Mouse (Mus musculus) lung, postnatal 10 days (tissue): ENCODE measurements around the gene Ralgapb.
A peak's percentile ranks its signal among the peaks of the same experiment; 100 is the strongest.

Experiments
- DNase-seq: peaks from one replicate; pipeline ENCODE4 v3.0.0; 2021

Ralgapb gene

DNA sequence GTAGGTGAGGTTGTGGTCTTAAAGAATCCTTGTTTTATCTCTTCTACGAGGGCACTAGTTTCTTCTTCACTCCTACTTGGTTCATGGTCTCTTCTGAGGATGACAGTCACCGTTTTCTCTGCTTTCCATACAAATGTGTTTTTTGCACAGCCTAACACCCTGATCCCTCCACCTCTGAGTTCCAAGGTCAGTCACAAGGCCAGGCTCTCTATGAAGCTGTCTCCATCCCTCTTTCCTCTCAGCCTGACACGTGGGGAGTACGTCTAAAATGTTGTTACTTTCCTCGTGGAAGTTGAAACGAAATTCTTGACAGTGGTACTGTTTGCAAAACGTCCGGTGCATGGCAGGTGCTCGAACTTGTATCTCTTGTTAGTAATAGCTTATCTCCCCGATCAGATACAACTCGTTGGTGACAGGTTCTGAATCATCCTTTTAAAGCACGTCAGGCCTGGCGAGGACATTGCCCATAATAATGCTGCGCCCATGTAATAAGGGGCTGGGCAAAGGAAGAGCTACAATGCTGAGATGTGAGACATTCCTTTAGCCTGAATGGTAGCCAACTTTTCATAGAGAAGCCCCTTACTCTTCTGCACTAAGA is 552 bp upstream of the Ralgapb start:
- no peak for DNase-seq

DNA sequence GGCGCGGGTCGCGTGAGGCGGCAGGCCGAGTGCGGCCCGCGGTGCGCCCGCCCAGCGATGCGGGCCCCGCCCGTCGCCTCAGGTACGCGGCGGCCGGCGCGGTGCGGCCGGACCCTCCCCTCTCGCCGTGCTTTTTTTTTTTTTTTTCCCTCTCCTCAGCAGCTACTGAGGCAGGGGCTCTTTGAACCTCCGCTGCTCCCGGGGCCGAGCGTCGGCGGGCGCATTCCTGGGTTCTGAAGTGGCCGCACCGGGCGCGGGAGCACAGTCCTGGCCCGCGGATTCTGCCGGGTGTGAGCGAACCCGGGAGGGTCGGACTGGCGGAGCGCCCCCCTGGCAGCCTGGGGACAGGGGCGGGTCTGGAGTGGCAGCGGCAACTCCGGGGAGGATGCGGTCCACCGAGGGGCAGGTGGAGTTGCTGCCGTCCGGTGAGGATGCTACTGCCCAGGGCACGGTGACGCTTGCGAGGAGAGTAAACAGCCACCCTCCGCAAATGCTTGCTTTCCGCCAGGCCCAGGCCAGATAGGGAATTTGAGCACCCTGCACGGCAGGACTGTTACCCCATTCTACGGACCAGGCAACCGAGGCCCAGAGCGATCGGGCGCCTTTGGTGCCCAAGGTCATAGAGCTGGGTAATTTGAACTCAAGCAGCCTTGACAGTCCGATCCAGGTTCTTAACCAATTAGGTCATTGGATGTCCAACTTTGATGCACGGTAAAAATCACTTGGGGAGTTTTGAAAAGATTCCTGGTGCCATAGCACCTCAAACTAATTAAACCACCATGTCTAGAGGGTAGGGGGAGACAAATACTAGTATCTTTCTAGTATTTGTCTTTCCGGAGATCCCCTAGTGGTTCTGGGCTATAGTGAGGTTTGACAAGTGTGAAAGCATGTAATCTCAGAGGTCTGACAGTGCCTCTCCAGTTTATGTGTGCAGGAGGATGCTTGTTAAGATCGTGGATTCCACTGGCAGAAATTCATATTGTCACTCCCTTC is 670 bp downstream of the Ralgapb start:
- peak; percentile 46 for DNase-seq

DNA sequence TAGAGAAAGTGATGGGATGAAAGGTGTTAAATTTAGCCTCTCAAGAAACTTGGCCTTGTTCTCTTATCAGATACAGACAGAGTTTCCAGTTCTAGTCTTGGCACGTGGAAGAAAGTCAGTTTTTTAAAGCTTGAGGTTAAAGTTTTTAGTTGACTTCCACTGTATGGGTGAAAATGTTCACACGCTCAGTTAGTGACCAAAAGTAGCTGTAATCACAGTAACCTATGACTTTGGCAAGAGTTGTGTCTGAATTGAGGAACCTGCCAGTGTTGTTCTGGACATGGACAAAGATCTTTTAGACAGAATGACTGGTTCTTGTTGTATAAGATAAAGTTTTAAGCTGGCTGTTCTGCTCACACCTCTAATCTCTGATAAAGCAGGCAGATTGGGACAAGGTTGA is 3.6 kb downstream of the Ralgapb start:
- DNase-seq: no peak

DNA sequence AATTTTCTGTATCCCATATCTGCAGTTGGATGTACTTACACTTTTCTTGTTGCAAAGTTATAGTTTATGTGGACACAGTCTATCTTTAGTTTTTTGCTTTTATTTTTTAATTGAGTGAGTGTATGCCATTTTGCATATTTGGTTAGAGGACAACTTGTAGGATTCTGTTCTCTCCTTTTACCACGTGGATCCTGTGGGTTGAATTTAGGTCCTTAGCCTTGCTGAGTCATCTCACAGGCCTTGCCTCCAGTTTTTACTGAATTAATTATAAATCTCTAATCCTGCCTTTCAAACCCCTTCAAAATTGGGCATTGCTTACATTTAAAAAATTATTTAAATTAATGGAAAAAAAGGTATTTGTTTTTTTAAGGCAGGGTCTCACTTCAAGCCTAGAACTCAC is 6.2 kb downstream of the Ralgapb start:
- no peak for DNase-seq

DNA sequence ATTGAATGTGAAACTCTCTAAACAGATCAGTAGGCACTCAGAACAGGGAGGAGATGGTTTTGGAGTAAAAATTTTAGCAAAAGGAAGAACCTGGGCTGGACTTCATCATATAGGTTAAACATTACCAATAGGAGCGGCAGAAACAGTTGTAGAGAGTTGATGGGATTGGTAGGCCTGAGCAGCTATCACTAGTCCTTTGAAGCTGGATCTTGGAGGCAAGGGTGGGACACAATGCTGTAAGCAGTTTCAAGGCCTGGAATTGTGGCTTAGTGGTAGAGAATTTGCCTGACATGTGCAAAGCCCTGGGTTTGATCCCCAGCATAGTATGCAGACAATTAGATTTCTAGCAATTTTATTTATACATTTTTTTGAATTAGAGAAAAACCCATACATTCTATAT is 9.0 kb downstream of the Ralgapb start:
- DNase-seq: no peak

DNA sequence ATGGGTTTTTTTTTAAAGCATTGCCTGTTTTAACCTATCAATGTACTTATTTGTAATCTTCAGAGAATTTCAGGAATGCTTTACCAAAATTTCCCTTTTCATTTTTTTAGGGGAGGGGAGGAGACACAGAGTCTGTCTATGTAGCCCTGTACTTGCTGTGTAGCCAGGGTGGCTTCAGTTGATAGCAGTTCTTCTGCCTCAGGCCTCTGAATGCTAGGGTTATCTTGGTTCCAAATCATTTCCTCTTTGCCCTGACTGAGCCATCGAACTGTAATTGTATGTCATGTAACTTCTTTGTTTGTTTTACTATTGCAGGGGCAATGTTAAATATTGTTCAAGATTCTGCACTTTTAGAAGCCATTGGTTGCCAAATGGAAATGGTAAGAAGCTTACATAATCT is 36.2 kb downstream of the Ralgapb start:
- DNase-seq: no peak

DNA sequence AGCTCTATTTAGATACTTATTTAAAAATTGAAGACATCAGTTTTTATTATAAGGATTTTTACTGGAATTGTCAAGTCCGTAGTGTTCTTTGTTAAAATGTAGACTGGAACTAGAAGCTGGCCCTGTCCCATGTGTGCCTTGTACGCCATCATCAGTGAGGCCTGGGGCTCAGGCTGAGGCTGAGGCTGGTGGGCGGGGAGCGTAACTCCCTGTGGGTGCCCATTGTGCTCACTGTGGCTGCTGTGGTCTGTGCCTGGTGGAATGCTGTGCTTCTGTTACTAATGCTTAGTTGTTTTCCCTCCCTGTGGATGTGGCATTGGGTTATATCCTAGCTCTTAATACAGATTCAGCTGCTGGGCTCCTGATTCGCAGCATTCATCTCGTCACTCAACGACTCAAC is 40.2 kb downstream of the Ralgapb start:
- no peak for DNase-seq

DNA sequence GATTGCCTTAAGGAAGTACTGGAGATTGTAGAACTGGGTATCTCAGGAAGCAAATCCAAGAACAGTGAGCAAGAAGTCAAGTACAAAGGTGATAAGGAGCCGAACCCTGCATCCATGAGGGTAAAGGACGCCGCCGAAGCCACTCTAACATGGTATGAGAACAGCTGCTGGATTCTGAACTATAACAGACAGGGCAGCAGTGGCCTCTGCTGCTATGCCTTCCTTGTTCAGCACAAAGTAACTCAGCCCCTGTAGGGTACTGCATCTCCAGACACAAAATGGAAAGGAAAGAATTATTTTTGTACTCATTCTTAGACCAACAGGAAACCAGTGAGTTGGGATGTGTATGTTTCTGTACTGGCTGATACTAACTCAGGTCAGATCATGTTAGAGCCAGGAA is 46.8 kb downstream of the Ralgapb start:
- DNase-seq: no peak

DNA sequence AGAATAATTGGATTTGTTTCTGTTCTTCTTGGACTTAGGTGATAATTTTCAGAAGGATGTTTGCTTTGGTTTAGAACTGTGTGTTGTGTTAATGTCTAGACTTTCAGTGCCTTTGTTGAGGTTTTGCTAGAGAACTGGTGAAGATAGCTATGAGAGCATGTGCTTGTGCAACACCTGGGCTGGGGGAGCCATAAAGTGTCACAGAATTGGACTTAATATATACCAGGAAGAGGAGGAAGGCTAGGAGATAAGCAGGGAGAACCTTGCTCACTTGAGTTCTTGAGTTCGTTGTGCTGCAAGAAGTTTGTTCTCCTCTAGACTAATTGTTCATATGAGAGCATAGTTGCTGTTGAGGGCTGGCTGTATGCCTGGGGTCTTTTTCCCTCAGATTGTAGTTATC is 48.0 kb downstream of the Ralgapb start:
- DNase-seq: no peak

DNA sequence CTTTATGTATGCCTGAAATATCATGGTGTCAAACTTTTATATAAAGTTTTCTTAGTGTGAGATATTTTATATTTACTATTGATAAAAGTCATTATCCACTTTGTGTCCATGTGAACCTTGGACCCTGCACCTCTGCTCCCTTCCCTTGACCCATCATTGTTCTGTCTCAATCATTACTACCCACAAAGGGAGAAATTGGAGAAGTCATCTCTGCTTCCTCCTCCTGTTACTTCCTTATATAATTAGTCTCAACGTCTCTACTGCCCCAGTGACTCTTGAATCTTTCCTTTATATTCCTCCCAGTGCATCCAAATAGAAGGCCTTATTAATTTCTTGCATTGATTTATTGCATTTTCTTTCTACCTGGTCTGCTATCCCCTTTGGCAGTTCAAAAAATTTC is 52.8 kb downstream of the Ralgapb start:
- DNase-seq: no peak

DNA sequence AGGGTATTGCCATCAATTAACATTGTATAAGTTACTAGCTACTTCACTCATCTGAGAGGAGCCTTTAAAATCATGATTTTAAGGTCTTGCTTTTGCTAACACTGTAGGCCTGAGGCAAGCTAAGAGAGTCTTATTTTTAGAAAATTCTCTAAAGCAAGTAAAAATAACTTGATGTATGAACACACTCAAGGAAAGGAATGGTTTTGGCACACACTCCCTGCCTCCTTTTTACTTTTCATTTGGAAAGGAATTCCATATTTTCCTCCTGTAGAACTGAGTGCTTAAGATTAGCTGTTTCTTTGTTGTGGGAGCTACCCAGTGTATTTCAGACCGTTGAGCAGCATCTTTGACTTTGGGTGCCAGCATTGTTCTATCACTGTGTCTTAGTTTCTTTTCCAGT is 64.5 kb downstream of the Ralgapb start:
- DNase-seq: no peak

DNA sequence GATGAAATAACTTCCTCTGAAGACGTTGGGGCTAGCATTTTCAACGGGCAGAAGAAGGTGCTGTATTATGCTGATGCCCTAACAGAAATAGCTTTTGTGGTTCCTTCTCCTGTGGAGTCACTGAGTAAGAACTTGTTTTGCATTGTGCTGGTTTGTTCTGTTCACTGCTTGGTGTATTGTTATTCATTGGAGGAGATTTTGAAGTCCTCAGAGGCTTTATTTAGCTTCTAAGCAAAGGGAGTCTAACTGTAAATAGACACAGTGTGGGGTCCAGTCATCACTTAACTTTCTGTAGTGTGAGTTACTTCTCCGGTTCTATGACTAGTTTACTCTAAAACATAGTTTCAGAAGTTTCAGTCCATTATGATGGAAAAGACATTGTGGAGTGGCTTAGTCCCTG is 68.0 kb downstream of the Ralgapb start:
- DNase-seq: no peak

DNA sequence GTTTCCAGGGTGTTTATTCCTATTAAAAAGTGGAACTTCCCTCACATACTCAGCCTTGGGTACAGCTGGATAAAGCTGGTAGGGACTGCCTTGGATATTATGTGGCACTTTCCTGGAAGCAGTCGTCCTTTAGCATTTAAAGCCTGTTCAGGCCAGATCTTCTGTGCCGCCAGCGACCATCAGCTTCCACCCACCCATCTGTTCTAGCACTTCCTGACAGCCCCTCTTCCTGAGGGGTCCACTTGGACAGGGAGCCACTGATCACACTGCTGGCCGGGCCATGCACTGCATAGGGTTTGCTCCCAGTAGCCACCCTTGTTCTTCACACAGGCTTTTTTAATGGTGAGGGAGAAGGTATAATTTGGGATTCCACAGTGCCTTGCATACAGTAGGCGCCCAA is 88.8 kb downstream of the Ralgapb start:
- no peak for DNase-seq

DNA sequence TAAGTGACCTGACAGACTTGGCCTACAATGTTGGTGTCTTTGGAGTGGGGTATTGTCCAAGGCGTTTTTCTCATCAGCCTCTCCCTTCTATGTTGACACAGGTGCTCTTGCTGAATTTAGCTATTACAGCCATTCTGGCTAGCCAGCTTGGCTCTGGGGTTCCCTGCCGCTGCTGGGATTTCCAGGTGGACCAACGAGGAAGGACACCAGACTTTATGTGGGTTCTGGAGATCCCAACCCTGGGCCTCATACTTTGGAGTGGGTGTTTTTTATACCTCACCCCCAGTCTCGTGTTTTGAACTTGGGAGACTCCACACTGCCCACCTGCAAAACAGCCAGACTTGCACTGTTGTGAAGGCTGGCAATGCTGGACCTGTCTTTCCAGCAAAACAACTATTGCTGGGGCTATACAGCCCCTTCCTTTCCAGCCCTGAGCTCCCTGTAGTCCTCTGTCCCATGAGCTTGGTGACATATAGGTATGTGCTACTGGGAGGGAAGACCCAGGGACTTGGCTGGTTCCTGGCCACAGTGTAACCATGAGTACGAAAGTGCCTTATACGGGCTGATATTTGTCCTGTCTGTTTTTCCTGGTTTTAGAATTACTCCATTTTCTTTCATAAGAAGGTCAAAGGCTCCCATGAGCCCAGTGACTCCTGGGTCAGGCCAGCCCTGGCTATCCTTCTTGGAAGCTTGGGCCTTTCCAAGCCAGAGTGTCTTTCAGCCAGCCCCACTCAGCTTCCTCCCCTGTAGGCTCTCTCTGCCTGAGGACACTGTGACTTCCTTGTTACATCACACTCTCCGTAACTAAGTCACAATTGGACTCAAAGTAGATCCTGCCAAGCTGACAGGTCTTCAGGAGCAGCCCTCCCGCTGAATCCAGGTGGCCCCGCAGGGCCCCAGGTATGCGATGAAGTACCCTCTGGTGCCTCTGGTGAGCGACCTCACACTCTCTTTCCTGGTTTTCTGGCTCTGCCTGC is 92.5 kb downstream of the Ralgapb start, which contains the start of gene Adig:
Adig (plus strand) TSS at position 777 of the 977 bp plus-strand sequence.
- no peak for DNase-seq

DNA sequence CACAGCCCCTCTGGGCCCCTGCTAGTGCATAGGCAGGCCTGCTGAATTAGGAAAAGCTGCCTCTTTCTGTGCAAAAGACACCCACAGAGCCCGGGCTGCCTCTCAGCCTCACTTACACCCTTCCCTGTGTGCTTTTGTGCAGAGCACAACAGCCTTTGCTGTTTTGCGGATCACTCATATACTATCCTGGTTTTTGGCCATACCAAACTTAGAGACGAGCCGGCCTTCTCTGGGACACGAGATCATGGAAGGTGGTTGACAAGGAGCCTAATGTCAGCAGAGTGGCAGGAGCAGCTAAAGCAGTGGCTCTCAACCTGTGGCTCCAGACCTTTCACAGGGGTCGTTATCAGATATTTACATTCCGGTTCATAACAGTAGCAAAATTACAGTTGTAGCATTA is 93.6 kb downstream of the Ralgapb start:
- no peak for DNase-seq

DNA sequence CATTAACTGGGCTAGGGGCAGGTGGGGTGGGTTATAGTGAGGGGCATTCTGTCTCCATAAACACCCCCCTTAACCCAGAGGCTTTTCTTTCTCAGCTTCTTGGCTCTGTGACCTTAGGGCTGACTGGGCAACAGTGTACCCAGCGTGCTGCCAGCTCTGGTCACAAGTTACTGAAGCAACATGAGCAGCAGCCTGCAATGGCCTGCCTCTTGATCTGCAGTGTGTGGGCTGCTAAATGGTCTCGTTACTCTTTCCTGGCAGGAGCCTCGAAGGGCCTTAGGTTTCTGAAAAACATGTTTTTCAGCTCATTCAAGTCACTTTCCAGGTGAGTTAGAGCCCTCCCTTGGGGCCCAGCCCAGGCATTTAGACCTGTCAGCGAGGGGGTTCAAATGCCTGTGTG is 94.0 kb downstream of the Ralgapb start:
- no peak for DNase-seq

DNA sequence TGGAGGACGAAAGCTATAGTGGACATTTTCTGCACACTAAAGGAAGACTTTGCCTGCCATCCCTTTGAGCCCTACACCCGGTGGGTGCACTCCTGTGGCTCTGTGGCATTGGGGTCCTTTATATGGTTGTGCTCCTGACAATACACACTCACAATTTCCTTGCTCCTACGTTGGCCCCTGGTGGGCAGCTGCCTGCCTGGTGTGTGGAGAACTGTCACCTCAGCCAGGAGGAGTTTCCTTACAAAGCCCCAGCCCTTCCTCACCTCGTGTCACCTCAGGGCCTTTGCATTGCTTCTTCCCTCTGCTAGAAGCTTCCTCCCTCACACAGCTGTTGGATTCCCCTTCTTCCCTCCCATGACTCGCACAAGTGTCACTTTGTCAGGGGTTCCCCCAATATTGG is 96.8 kb downstream of the Ralgapb start:
- no peak for DNase-seq

DNA sequence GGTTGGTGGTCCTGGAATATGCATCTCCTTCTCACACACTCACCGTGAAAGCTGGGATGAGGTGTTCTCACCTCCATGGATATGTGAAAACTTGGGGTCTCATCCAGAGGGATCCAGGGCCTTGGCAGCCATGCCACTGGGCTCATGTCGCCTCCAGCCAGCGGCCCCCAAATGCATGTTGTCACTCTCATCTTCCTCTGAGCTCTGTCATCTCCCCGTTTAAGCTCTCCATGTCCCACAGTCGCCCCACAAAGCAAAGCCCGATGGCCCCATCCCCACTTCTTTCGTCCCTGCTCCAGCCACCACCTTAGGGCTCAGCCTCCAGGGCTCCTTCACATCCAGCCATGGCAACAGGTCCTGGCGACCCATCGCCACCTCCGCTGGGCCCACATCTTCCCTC is 97.4 kb downstream of the Ralgapb start:
- DNase-seq: no peak

DNA sequence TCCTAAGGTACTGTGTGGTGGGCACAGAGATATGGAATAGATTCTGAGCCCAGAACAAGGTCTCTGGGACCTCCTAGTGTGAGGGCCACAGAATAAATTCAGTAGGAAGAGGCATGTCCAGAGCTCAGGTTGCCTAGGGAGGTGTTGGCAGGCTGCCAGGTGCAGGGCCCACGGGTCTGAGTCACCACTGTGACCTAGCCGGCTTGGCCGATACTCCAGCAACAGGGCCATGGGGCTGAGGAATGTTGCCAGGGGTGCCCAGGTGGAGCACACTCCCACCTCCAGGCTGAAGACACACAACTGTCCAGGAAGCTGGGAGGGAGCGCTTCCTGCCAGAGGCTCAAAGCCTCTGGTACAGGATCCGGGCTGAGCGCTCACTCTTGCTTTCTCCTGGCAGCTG is 101.0 kb downstream of the Ralgapb start:
- peak; percentile 63 for DNase-seq

DNA sequence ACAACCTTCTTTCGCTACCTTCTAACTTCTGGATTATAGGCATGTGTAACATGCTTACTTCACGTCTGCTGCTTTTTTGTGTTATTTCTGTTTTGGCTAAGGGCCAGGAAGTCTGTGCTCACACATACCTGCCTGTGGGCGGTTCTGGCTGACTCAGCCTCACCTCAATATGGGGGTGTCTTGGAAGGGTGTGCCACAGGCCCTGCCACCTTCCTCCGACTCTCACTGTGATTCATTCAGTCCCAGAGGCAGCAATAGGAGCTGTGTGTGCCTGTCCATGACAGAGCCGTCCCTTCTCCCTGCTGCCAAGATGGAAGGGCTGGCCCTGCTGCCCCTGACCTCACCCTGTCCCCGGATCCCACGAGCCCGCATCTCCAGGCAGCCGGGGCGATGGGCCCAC is 102.9 kb downstream of the Ralgapb start, which contains the start of gene Arhgap40:
Arhgap40 (plus strand) TSS at position 269 of the 400 bp plus-strand sequence.
- no peak for DNase-seq

DNA sequence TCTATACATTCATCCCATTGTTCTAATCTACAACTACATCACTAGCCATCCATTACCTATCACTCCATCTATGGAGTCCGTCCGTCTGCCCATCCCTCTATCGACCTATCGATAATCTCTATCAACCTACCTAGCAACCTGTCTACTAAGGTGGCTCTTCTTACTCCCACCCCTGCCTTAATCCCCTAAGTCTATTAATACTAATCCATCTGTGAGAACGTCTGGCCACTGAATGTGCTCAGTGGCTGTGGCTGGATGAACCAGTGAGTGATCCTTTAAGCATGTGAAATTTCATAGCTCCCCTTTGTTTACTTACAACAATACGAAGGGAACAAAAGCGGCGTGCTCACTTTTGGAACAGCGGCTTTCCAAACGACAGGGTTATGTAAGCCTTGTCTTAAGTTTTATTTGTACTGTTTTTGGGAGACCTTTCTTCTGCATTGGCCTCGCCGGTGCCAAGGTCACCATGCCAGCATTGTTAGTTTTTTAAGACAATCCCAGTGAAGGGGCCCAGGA is 104.2 kb downstream of the Ralgapb start:
- DNase-seq: no peak

DNA sequence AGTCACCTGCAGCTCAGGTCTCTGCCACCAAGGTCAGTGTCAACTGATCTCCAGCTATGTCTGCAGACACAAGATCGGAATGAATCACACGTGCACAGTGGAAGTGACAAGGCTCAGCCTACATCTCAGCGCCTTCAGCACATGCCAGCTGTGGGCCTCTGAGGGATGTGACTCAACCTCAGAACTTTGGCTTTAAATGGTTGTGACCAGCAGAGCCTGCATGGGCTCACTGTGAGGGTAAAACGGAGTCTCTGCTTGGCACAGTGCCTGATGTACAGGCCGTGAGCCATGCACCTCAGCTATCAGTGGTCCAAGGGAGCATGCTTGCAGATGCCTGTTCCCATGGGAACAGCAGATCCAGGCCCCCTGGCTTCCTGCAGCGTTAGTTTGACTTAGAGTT is 108.9 kb downstream of the Ralgapb start:
- DNase-seq: no peak

DNA sequence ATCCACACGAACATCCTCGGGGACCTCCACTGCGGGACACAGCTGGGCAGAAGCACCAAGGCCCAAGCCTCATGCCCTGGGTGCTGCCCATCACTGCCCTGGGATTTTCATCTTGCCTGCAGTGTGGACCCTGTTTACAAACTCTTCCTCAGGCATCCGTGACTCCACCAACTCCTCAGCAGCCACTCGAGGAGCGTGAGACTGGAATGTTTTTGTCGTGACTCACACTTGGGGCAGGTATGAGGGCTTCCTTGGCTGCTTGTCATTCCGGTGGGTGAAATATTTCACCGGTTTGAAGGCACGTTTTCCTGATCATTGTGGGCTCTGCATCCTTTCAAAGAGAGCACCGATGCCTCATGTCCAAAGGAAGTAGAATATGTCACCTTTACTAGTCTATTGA is 109.4 kb downstream of the Ralgapb start:
- peak; percentile 41 for DNase-seq
